Mouse (Mus musculus) spleen, postnatal 4 days (tissue): ENCODE measurements around the gene Capns1.
"Not testable (repeated sequence)": the region's sequence is repeated elsewhere in the genome, so short reads cannot be mapped to it uniquely, and the experiment has no call there.

Experiments used
- DNase-seq, 2 experiments: peaks; one replicate each; pipeline ENCODE4 v3.0.0; 2022; ENCODE audit warnings: low spot score in 2 of 2

Capns1 gene

DNA sequence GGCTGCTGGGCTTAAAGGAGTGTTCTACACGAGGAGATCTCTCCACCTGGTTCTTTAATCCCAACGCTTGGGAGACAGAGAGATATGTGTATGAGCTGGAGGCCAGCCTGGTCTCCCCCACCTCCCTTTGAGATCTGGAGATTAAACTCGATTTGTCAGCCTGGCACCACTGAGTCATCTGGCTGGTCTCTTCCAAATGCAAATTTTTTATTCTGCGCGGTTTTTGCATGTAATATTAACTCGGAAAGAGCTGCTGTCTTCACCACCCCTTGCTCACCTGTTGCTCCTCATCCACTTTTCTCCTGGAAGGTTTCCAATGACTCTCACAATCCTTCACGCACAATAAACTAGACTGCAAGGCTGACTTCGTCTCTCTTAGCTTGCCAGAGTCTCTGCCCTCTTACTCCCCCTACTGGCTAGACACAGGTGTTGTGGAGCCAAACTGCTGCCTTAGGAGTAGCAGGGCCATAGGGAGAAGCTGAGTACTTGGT lies at the start of gene Capns1:
Gene Capns1, minus strand, starts transcription at position 331 of the 491 bp plus-strand sequence.
- DNase-seq, result peak; percentile 67 to 80

DNA sequence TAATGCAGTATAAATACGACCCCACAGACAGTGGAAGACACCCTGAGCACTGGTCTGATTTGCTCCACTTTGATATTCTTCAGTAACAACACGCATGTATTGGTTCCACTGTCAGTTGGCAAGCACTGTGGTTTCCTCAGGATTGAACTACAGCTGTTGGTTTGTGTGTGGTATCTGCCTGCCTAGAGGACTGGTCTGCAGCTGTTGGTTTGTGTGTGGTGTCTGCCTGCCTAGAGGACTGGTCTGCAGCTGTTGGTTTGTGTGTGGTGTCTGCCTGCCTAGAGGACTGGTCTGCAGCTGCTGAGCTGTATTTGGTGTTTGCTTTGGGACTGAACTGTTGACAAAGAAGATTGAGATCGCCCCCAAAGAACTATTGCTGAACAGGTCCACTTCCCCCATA lies 38.8 kb upstream of the Capns1 start:
- DNase-seq, result not testable (repeated sequence)

- DNase-seq, result no peak
Observed at GRCm38 (mm10) chr7:30235625-30236024, 37.0 kb upstream of the Capns1 start, which contains the start of gene Ovol3. Gene Ovol3, minus strand, starts transcription at chr7:30235725.

GRCm38 (mm10) chr7:30235091-30235490 lies 36.5 kb upstream of the Capns1 start:
- no peak for DNase-seq

DNA sequence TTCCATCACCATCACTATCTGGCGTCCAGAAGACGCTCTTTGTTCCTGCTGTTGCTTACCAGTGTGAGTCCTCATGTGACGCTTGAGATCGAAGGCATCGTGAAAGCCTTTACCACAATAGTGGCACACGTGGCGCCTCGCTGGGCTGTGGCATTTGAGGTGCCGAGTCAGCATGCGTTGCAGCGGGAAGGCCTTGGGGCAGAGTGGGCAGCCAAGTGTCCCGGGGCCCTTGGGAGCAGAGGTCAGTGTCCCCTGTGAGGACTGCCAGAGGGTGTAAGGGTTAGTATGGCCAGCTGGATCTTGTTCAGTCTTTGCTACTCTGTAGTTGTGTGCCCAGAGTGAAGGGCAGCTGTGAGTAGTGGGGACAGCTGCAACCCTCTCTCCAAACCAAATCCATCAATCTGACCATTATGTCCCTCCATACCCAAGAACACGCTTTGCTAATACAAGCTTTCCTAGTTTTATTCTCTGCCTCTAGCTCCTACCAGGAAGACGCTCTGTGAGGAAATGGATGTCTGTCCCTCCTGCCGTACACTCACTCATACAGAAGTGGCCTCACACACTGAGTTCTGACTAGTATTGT lies 35.8 kb upstream of the Capns1 start:
- no peak for DNase-seq

DNA sequence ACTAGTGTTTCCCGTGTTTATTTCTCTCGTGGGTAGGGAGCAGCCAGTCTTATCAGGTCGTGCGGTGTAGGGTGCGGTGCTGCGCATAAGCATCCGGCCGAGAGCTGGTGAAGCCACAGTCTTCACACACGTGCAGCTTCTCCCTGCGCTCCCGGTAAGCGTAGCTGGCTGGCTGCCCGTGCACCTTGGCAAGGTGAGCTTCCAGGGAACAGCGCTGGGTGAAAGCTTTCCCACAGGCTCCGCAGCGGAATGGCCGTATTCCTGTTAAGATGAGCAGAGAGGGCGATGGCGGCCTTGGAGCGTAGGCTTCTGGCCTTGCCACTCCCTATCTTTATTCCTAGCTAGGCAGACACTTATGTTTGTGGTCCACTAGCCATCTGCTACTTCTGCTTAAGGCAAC lies 34.8 kb upstream of the Capns1 start:
- DNase-seq, result no peak

DNA sequence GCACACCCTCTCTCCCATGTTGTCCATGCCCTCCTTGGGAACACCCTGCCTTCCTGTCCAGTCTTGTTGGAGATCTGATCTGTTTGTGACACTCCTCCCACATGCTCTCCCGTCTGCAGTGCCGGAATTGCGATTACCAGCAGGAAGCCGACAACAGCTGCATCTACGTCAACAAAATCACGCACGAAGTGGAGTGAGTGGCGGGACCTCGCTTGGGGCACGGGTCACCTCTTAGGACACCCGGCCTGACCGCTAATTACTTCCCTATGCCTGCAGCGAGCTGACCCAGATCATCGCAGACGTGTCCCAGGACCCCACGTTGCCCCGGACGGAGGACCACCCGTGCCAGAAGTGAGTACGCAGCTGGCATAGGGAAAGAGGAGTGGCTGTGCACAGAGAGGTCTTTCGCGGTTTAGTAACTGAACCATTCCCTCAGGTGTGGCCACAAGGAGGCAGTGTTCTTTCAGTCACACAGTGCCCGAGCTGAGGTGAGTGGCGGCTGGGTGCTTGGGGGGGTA lies 34.1 kb upstream of the Capns1 start:
- DNase-seq, result peak; percentile 69 to 85

- peak; percentile 94 to 98 for DNase-seq
Observed at GRCm38 (mm10) chr7:30231669-30232454, 33.3 kb upstream of the Capns1 start, which contains the start of the genes Polr2i and Tbcb. Gene Polr2i, plus strand, starts transcription at chr7:30231948. Gene Tbcb, minus strand, starts transcription at chr7:30232272.

- no peak for DNase-seq
Observed at GRCm38 (mm10) chr7:30231328-30231668, 32.7 kb upstream of the Capns1 start.

- DNase-seq, result no peak
Observed at GRCm38 (mm10) chr7:30224206-30224605, 25.6 kb upstream of the Capns1 start.

GRCm38 (mm10) chr7:30222205-30222604 lies 23.6 kb upstream of the Capns1 start:
- no peak for DNase-seq

DNA sequence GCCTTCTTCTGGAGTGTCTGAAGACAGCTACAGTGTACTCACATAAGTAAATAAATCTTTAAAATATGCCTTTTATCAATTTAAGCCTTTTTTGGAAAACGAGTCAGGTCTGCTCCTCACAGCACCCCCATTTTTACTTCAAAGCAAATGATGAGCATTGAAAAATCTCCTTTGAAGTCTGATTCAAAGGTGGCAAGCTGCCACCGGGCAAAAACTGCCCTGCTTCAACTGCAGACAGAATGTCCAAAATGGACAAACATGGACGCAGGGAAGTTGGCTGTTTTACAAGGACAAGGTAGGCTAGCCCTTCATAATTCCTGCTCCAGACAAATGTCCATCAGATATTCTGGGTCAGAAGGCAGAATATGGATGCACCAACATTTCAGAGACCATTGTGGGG lies 22.8 kb upstream of the Capns1 start:
- DNase-seq, result no peak

DNA sequence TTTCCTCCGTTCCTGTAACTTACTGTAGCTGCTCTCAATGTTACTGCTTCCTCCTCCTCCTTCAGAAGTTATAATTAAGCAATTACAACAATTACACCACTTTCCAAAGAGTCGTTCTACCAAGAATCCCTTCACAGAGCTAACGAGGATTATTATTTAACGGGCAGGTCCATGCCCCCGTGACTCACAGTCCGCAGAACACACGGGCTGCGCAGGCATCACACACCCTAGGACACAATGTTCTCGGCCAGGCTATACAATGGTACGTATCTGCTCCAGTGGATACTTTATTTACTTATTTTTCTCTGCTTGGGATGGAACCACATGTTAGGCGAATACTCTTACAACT lies 21.4 kb upstream of the Capns1 start:
- DNase-seq, result no peak

DNA sequence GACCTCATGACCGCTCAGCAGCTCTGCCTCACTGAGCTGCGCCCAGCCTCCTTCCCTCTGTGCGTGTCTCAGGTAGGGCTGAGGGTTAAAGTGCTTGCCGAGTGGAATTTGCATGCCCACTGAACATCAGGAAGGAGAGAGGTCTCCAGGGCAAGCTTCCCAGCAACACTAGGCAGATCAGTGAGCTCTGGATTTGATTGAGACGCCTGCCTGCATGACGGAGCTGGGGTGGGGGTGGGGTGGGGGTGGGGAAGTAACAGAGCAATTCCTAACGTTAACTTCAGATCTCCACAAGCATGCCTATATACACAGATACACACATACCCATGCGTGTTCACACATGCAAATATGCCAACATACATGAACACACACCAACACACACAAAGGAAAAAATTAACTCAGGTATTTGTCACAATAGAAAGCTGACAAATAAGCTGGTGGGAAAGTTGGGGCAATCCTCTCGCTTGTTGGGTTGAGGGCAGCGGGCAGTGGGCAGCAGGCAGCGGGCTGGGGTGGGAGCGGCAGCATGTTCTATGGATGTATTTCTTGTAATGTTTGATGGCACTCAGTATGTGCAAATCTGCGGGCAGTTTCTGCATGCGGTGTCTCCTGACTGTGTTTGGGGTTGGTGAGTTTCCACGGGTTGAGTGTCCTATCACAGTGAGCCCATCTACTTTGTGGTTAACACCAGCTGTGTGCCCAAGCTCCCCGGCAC lies 20.8 kb upstream of the Capns1 start:
- peak in 1 of 2 experiments; percentile 65 for DNase-seq

DNA sequence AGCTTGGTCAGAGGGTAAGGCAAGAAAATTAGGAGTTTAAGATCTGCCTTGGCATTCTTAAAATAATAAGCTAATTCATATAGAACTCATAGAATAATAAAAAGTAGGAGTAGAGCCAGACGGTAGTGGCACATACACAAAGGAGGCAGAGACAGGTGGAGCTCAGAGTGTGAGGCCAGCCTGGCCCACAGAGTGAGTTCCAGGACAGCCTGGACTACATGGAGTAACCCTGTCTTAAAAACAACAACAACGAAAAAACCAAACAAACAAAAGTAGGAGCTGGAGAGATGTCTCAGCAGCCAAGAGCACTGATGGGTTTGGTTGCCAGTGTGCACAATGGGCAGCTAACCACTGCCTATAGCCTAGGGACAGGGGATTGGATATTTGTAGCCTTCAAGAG lies 18.7 kb upstream of the Capns1 start:
- DNase-seq, result no peak

- peak; percentile 66 to 92 for DNase-seq
Observed at GRCm38 (mm10) chr7:30216723-30217151, 18.1 kb upstream of the Capns1 start.

- DNase-seq, result no peak
Observed at GRCm38 (mm10) chr7:30215875-30216274, 17.3 kb upstream of the Capns1 start.

GRCm38 (mm10) chr7:30213881-30214280 lies 15.3 kb upstream of the Capns1 start:
- DNase-seq, result no peak

- DNase-seq, result no peak
Observed at GRCm38 (mm10) chr7:30211025-30211424, 12.4 kb upstream of the Capns1 start.

DNA sequence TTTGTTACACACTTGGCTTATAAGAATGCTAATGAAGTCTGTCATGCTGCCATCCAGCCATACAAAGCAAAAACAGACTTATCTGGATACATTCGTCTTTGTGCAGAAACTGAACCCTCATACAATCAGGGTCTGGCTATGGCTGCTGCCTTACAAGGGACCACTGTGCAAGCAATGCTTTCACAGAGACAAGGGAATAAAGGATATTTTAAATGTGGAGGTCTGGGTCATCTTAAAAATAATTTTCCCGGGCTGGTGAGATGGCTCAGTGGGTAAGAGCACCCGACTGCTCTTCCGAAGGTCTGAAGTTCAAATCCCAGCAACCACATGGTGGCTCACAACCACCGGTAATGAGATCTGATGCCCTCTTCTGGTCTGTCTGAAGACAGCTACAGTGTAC lies 7.8 kb upstream of the Capns1 start:
- not testable (repeated sequence) for DNase-seq

DNA sequence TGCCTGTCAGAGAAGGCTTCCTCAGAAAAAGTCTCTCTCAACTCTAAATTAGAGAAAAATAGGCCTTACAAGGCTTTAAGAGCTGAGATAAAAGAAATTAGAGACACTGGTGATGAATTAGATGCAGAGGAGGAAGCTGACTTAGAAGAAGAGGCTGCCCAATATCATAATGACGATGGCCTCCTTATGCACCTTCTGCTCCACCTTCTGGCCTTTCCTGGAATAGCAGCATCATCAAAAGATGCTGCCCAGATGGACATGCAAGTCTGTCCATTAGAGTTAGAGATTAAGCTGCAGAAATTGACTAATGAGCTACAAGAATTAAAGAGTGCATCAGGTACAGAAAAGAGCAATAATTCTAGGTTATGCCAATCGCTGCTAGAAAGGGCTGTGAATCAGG lies 6.8 kb upstream of the Capns1 start:
- peak; percentile 58 to 81 for DNase-seq

- no peak for DNase-seq
Observed at GRCm38 (mm10) chr7:30204380-30204779, 5.8 kb upstream of the Capns1 start.
